Mouse (Mus musculus) CH12.LX (cell line): Measurements from ENCODE around the gene Vpreb2. TPM values are rescaled to one million over a fixed set of nuclear protein-coding genes. Genes with fewer than 3 reads are reported as not detected.

Source experiments
- DNase-seq: peaks from one replicate; pipeline ENCODE4 v3.0.0-alpha.2; 2013; ENCODE audit errors: extremely low read depth
- H3K27ac ChIP-seq: 2 replicates; pipeline ENCODE4 v1.5.1; 2012; ENCODE audit warnings: low read depth, mild to moderate bottlenecking, control low read depth, moderate library complexity; ENCODE audit not compliant: insufficient read depth
- H3K27me3 ChIP-seq: replicated peaks from 2 replicates; pipeline ENCODE3; 2012; ENCODE audit warnings: inconsistent platforms
- H3K36me3 ChIP-seq, 2 experiments: replicated peaks in 1 of 2; 2 replicates each; pipeline versions ENCODE3 to v1.6.1; 2012; ENCODE audit warnings: inconsistent platforms in 1 of 2, low read length in 1 of 2, mild to moderate bottlenecking in 1 of 2, mixed read lengths in 1 of 2, moderate library complexity in 1 of 2; ENCODE audit not compliant: control insufficient read depth in 1 of 2, insufficient read depth in 1 of 2
- H3K4me1 ChIP-seq, 2 experiments: 2 replicates each; pipeline ENCODE4 v1.6.1; 2012; ENCODE audit warnings: inconsistent platforms in 1 of 2, moderate library complexity in 1 of 2; ENCODE audit not compliant: insufficient read depth in 2 of 2, control insufficient read depth in 1 of 2
- H3K4me2 ChIP-seq: 2 replicates; pipeline ENCODE4 v1.6.1; 2012; ENCODE audit warnings: low read depth, mild to moderate bottlenecking, control low read depth; ENCODE audit not compliant: poor library complexity, insufficient read depth, severe bottlenecking
- H3K4me3 ChIP-seq, 3 experiments: fragments of 150-350 bp in 1 of 3; sonication (generic) in 1 of 3; replicated peaks in 1 of 3; 2 replicates each; pipeline versions ENCODE3 to v1.5.1; 2011 to 2012; ENCODE audit warnings: low read depth in 2 of 3, low read length in 2 of 3, mild to moderate bottlenecking in 2 of 3, moderate library complexity in 2 of 3, control low read depth in 1 of 3, improper control_type of control experiment in 1 of 3, inconsistent platforms in 1 of 3, mixed read lengths in 1 of 3; ENCODE audit not compliant: poor library complexity in 1 of 3
- H3K79me2 ChIP-seq: replicated peaks from 2 replicates; pipeline ENCODE4 v1.6.1; 2012; ENCODE audit warnings: mild to moderate bottlenecking, moderate library complexity; ENCODE audit not compliant: control insufficient read depth, poor library complexity, insufficient read depth, severe bottlenecking; ENCODE audit errors: extremely low read depth
- H3K9ac ChIP-seq: 2 replicates; pipeline ENCODE4 v1.6.1; 2012; ENCODE audit warnings: low read depth, mild to moderate bottlenecking, control low read depth, moderate library complexity; ENCODE audit not compliant: insufficient read depth
- H3K9me3 ChIP-seq: replicated peaks from 2 replicates; pipeline ENCODE3; 2012; ENCODE audit warnings: low read length, inconsistent platforms, mixed read lengths
- CHD1 ChIP-seq: IDR thresholded peaks from 2 replicates; pipeline ENCODE4 v1.6.1; 2012; ENCODE audit warnings: low read depth, low read length, improper control_type of control experiment, inconsistent platforms
- CTCF ChIP-seq, 2 experiments: IDR thresholded peaks in 1 of 2; conservative IDR thresholded peaks in 1 of 2; 2 replicates each; pipeline ENCODE4 v1.5.1; 2011 to 2012; ENCODE audit warnings: low read depth in 2 of 2, low read length in 2 of 2, improper control_type of control experiment in 1 of 2, inconsistent platforms in 1 of 2, mild to moderate bottlenecking in 1 of 2, moderate library complexity in 1 of 2
- E2F4 ChIP-seq: IDR thresholded peaks from 2 replicates; pipeline ENCODE4 v1.6.1; 2011; ENCODE audit warnings: low read depth, low read length, improper control_type of control experiment; ENCODE audit not compliant: insufficient replicate concordance
- ETS1 ChIP-seq: conservative IDR thresholded peaks from 2 replicates; pipeline ENCODE4 v1.6.1; 2012; ENCODE audit warnings: low read depth, mild to moderate bottlenecking, inconsistent platforms, low read length, improper control_type of control experiment, moderate library complexity
- IRF4 ChIP-seq: IDR thresholded peaks from 2 replicates; pipeline ENCODE4 v1.6.1; 2014; ENCODE audit warnings: low read depth, mild to moderate bottlenecking, inconsistent platforms, low read length, improper control_type of control experiment
- JUN ChIP-seq: IDR thresholded peaks from 2 replicates; pipeline ENCODE4 v1.6.1; 2011; ENCODE audit warnings: low read depth, mild to moderate bottlenecking, low read length, improper control_type of control experiment, moderate library complexity; ENCODE audit not compliant: insufficient read depth
- KAT2A ChIP-seq: IDR thresholded peaks from 2 replicates; pipeline ENCODE4 v1.6.1; 2012; ENCODE audit warnings: low read length, improper control_type of control experiment, inconsistent platforms; ENCODE audit not compliant: insufficient replicate concordance
- MAX ChIP-seq: IDR thresholded peaks from 2 replicates; pipeline ENCODE4 v1.6.1; 2011; ENCODE audit warnings: low read length, improper control_type of control experiment
- MEF2A ChIP-seq: IDR thresholded peaks from 2 replicates; pipeline ENCODE4 v1.6.1; 2014; ENCODE audit warnings: low read depth, mild to moderate bottlenecking, inconsistent platforms, low read length, improper control_type of control experiment, borderline replicate concordance
- MXI1 ChIP-seq: IDR thresholded peaks from 2 replicates; pipeline ENCODE4 v1.6.1; 2011; ENCODE audit warnings: mild to moderate bottlenecking, low read depth, low read length, improper control_type of control experiment
- NRF1 ChIP-seq: IDR thresholded peaks from 2 replicates; pipeline ENCODE4 v1.6.1; 2014; ENCODE audit warnings: low read depth, mild to moderate bottlenecking, inconsistent platforms, low read length, improper control_type of control experiment, moderate library complexity
- PAX5 ChIP-seq: IDR thresholded peaks from 2 replicates; pipeline ENCODE4 v1.6.1; 2012; ENCODE audit warnings: low read length, inconsistent platforms, mixed read lengths
- RAD21 ChIP-seq: IDR thresholded peaks from 2 replicates; pipeline ENCODE4 v1.6.1; 2011; ENCODE audit warnings: low read depth, mild to moderate bottlenecking, low read length, improper control_type of control experiment, moderate library complexity
- SMC3 ChIP-seq: IDR thresholded peaks from 2 replicates; pipeline ENCODE4 v1.6.1; 2011; ENCODE audit warnings: low read depth, low read length, improper control_type of control experiment
- TBP ChIP-seq: conservative IDR thresholded peaks from 2 replicates; pipeline ENCODE4 v1.6.1; 2011; ENCODE audit warnings: low read depth, low read length, improper control_type of control experiment
- UBTF ChIP-seq: IDR thresholded peaks from 2 replicates; pipeline ENCODE4 v1.6.1; 2012; ENCODE audit warnings: low read depth, mild to moderate bottlenecking, inconsistent platforms, low read length, improper control_type of control experiment, moderate library complexity
- USF2 ChIP-seq: conservative IDR thresholded peaks from 2 replicates; pipeline ENCODE4 v1.6.1; 2011; ENCODE audit warnings: low read depth, low read length, improper control_type of control experiment
- ZC3H11A ChIP-seq: IDR thresholded peaks from 2 replicates; pipeline ENCODE4 v1.6.1; 2012; ENCODE audit warnings: low read depth, mild to moderate bottlenecking, inconsistent platforms, low read length, improper control_type of control experiment
- ZMIZ1 ChIP-seq: IDR thresholded peaks from 2 replicates; pipeline ENCODE4 v1.6.1; 2012; ENCODE audit warnings: low read depth, mild to moderate bottlenecking, inconsistent platforms, low read length, improper control_type of control experiment
- ZNF384 ChIP-seq: IDR thresholded peaks from 2 replicates; pipeline ENCODE4 v1.6.1; 2012; ENCODE audit warnings: low read depth, low read length, improper control_type of control experiment, inconsistent platforms
- dilution Hi-C: fragments of 300-500 bp; cut with MboI; formaldehyde crosslinking; loops from 2 replicates; pipeline ENCODE4 v1.14.3; 2020; ENCODE audit warnings: low sequenced_read_pairs; ENCODE audit not compliant: extremely low pct_unique_long_range_greater_than_20kb, extremely low pct_ligation_motif_present
- in situ Hi-C: fragments of 300-500 bp; cut with MboI; formaldehyde crosslinking; loops from 3 replicates; pipeline ENCODE4 v1.14.3; 2019; ENCODE audit warnings: low sequenced_read_pairs, low pct_ligation_motif_present, low pct_unique_long_range_greater_than_20kb, mixed read lengths
- polyA plus RNA-seq: library from polyadenylated mRNA; unstranded; fragments of >175 nt; gene quantifications from 2 replicates; pipeline ENCODE4 v1.2.1, GENCODE M21; 2012; ENCODE audit warnings: low read depth; ENCODE audit not compliant: insufficient read length
- total RNA-seq, 2 experiments: library from RNA; depleted of rRNA; stranded (reverse); fragments of 300-350 nt in 1 of 2; fragments of >200 nt in 1 of 2; gene quantifications; 2 replicates each; pipeline ENCODE4 v1.2.3; 2012 to 2014

Vpreb2 gene
- total and polyA plus RNA-seq, 3 experiments = 0.54 TPM; not detected in 2

DNA sequence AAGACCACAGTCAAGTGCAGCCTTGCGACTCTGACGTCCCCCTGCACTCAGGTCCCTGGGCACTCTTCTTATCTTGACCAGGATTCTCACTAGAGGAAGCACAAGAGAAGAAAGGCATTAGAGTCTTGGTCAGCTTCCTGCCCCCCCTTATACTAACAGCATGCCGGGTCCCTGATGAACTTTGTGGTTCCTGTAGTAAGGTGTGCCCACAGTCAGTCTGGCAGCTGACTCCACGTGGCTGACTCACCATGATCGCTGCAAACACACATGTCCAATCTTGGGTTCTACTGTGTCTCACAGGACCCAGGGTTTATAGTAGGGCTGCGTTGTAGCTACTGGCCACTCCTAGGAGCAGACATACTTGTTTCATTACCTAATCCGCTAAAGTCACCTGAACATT, 42.0 kb upstream of the Vpreb2 start:
- H3K27ac ChIP-seq = no peak overlapping the region
- H3K9ac ChIP-seq = no peak overlapping the region
- no peaks in the 10 kb centered on the region for H3K36me3 ChIP-seq
- H3K4me2 ChIP-seq = peak overlapping the region; percentile 47
- no peak overlapping the region for H3K4me3 ChIP-seq
- H3K4me1 ChIP-seq = peaks cover 0 to 9% of the 10 kb centered on the region in 2 experiments; a peak in 2 of 4 replicates
- no peak for TF ChIP-seq TBP
- peaks cover 59% of the 10 kb centered on the region for H3K27me3 ChIP-seq
- dilution Hi-C loops = no loop called here
- in situ Hi-C loops = no loop called here
- H3K79me2 ChIP-seq = no peaks in the 10 kb centered on the region
- no peak for DNase-seq
- no peaks in the 10 kb centered on the region for H3K9me3 ChIP-seq

DNA sequence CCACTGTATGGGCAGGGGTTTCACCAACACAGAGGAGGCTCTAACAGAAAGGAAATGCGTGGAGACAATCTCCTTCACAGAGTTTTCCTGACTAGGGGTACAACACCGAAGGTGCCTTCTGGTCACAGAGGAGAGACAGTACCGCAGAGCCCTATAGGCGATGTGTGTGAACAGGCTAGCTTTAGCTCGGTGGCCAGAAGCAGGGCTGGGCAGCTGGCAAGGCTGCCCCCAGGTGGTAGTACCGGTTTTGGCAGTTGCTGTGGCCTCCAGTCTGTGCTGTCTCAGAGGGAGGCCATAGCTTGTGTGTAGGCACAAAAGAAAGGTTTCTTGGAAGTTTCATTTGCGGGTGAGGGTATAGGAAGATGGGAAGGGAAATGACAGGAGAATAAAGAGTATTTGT, 41.4 kb upstream of the Vpreb2 start:
- Histone ChIP-seq H3K4me2 (peak overlapping the region; percentile 47), H3K36me3 (no peaks in the 10 kb centered on the region), H3K9ac (peak overlapping the region; percentile 18; the same call in 1 of the 2 replicates), H3K27me3 (peaks cover 58% of the 10 kb centered on the region), H3K9me3 (no peaks in the 10 kb centered on the region), H3K4me1 (peaks cover 0 to 9% of the 10 kb centered on the region in 2 experiments; a peak in 2 of 4 replicates), H3K4me3 (no peak overlapping the region), H3K79me2 (no peaks in the 10 kb centered on the region), H3K27ac (no peak overlapping the region)
- in situ Hi-C loops (no loop called here), dilution Hi-C loops (no loop called here)
- TF ChIP-seq MEF2A (no peak), RAD21 (peak; percentile 89), ZC3H11A (no peak; the same call in 1 of the 2 replicates), TBP (no peak), ZMIZ1 (no peak), CTCF (conservative IDR thresholded peaks at IDR 0.05 in 1 of 2, IDR thresholded peaks at IDR 0.05 in 1 of 2; ENCODE audit: low read depth in 2 of 2, low read length in 2 of 2) (peak; percentile 68 to 98), ZNF384 (peak; percentile 49; the same call in 1 of the 2 replicates), IRF4 (peak; percentile 79), SMC3 (peak; percentile 94), UBTF (no peak), ETS1 (no peak), JUN (no peak), E2F4 (no peak), USF2 (no peak), NRF1 (no peak), MAX (no peak), KAT2A (no peak), MXI1 (no peak), CHD1 (no peak), PAX5 (no peak)
- DNase-seq = peak; percentile 76
